Mouse (Mus musculus) forebrain, embryonic 11.5 days (tissue): ENCODE measurements at regions not wholly inside any gene's neighbourhood (a gene's known extent, or its start where the extent isn't known, plus 50 kb on each side); places are given as distances from the start of the nearest gene placed in this dataset.

Source experiments
- ATAC-seq: fragments of 200-750 bp; cut with Nextera tagmentation; replicated peaks from 2 replicates; pipeline ENCODE4 v1.8.0; 2017; ENCODE audit warnings: moderate TSS enrichment; ENCODE audit not compliant: low FRiP score
- DNase-seq: peaks from one replicate; pipeline ENCODE4 v3.0.0-alpha.2; 2017; ENCODE audit warnings: low spot score
- H3K27ac ChIP-seq: fragments of 300-500 bp; sonication (generic); 2 replicates; pipeline ENCODE4 v1.5.1; 2014; ENCODE audit warnings: low read depth, low read length
- H3K27me3 ChIP-seq: fragments of 300-500 bp; sonication (generic); 2 replicates; pipeline ENCODE4 v1.6.1; 2014; ENCODE audit warnings: mild to moderate bottlenecking, low read length, mixed read lengths; ENCODE audit not compliant: control insufficient read depth, insufficient read depth
- H3K36me3 ChIP-seq: fragments of 300-500 bp; sonication (generic); 2 replicates; pipeline ENCODE4 v1.6.1; 2014; ENCODE audit warnings: mild to moderate bottlenecking, low read length, moderate library complexity, mixed read lengths; ENCODE audit not compliant: control insufficient read depth, insufficient read depth
- H3K4me1 ChIP-seq: fragments of 300-500 bp; sonication (generic); replicated peaks from 2 replicates; pipeline ENCODE4 v1.6.1; 2014; ENCODE audit warnings: low read length, mixed read lengths; ENCODE audit not compliant: control insufficient read depth, insufficient read depth
- H3K4me2 ChIP-seq: fragments of 300-500 bp; sonication (generic); 2 replicates; pipeline ENCODE4 v1.6.1; 2014; ENCODE audit warnings: low read depth, mild to moderate bottlenecking, low read length, moderate library complexity, mixed read lengths; ENCODE audit not compliant: severe bottlenecking
- H3K4me3 ChIP-seq: fragments of 300-500 bp; sonication (generic); 2 replicates; pipeline ENCODE4 v1.5.1; 2014; ENCODE audit warnings: low read depth, low read length
- H3K9ac ChIP-seq: fragments of 300-500 bp; sonication (generic); 2 replicates; pipeline ENCODE4 v1.6.1; 2014; ENCODE audit warnings: low read length
- H3K9me3 ChIP-seq: fragments of 300-500 bp; sonication (generic); 2 replicates; pipeline ENCODE4 v1.6.1; 2016; ENCODE audit warnings: low read length, mixed read lengths; ENCODE audit not compliant: control insufficient read depth
- WGBS: fragments of 180-500 bp; shearing (Covaris S2); extraction: QIAGEN DNeasy Blood & Tissue Kit; methylation state at CpG from one replicate; pipeline ENCODE4 v1.1.7; 2014; 5-methylcytosine and 5-hydroxymethylcytosine counted together

- ATAC-seq (no peak), DNase-seq (no peak)
- no peak overlapping the region for H3K27ac ChIP-seq
- H3K4me3 ChIP-seq, result no peak overlapping the region
- H3K9ac ChIP-seq, result no peak overlapping the region
- H3K4me1 ChIP-seq, result 0 out of 2 replicates have a peak, but pooled peaks cover 2% of the 10 kb centered on the region
- 74% methylated on average over 9 of the region's 9 CpGs for WGBS
- H3K36me3 ChIP-seq, result no peaks in the 10 kb centered on the region
- H3K9me3 ChIP-seq, result no peaks in the 10 kb centered on the region
- no peaks in the 10 kb centered on the region for H3K27me3 ChIP-seq
- no peak overlapping the region for H3K4me2 ChIP-seq
Observed at GRCm38 (mm10) chr8:126682817-126683554, 89.2 kb upstream of the Irf2bp2 start.

- 0 out of 2 replicates have a peak, but pooled peaks cover 2% of the 10 kb centered on the region for H3K4me1 ChIP-seq
- no peak overlapping the region for H3K9ac ChIP-seq
- 29% methylated on average over 6 of the region's 6 CpGs for WGBS
- H3K36me3 ChIP-seq, result no peaks in the 10 kb centered on the region
- DNase-seq (no peak), ATAC-seq (no peak)
- no peaks in the 10 kb centered on the region for H3K27me3 ChIP-seq
- no peak overlapping the region for H3K4me3 ChIP-seq
- H3K27ac ChIP-seq, result no peak overlapping the region
- no peaks in the 10 kb centered on the region for H3K9me3 ChIP-seq
- no peak overlapping the region for H3K4me2 ChIP-seq
Observed at GRCm38 (mm10) chr8:126681948-126682651, 88.3 kb upstream of the Irf2bp2 start.

- Histone ChIP-seq H3K4me1 (0 out of 2 replicates have a peak, but pooled peaks cover 2% of the 10 kb centered on the region), H3K9ac (no peak overlapping the region), H3K27me3 (no peaks in the 10 kb centered on the region), H3K4me3 (no peak overlapping the region), H3K36me3 (no peaks in the 10 kb centered on the region), H3K4me2 (no peak overlapping the region), H3K27ac (no peak overlapping the region), H3K9me3 (no peaks in the 10 kb centered on the region)
- no peak for DNase-seq
- ATAC-seq, result no peak
- WGBS, result 75% methylated on average over 13 of the region's 13 CpGs
Observed at GRCm38 (mm10) chr8:126678004-126678751, 84.4 kb upstream of the Irf2bp2 start.

- Histone ChIP-seq H3K27me3 (no peaks in the 10 kb centered on the region), H3K9me3 (no peaks in the 10 kb centered on the region), H3K4me2 (no peak overlapping the region), H3K4me1 (0 out of 2 replicates have a peak, but pooled peaks cover 2% of the 10 kb centered on the region), H3K4me3 (no peak overlapping the region), H3K36me3 (no peaks in the 10 kb centered on the region), H3K9ac (no peak overlapping the region), H3K27ac (no peak overlapping the region)
- WGBS, result 91% methylated on average over 2 of the region's 2 CpGs
- ATAC-seq (no peak), DNase-seq (no peak)
Observed at GRCm38 (mm10) chr8:126675153-126675552, 81.4 kb upstream of the Irf2bp2 start.

- Histone ChIP-seq H3K4me3 (no peak overlapping the region), H3K9me3 (no peaks in the 10 kb centered on the region), H3K4me2 (no peak overlapping the region), H3K27ac (no peak overlapping the region), H3K4me1 (peaks cover 4% of the 10 kb centered on the region; the same call in 1 of the 2 replicates), H3K9ac (no peak overlapping the region), H3K27me3 (no peaks in the 10 kb centered on the region), H3K36me3 (no peaks in the 10 kb centered on the region)
- ATAC-seq (no peak), DNase-seq (no peak)
- WGBS, result 86% methylated on average over 9 of the region's 9 CpGs
Observed at GRCm38 (mm10) chr8:126673038-126673740, 79.4 kb upstream of the Irf2bp2 start.

GRCm38 (mm10) chr8:126671594-126671993, 77.8 kb upstream of the Irf2bp2 start:
- WGBS, result 90% methylated on average over 11 of the region's 11 CpGs
- ATAC-seq, result no peak
- H3K9me3 ChIP-seq, result no peaks in the 10 kb centered on the region

GRCm38 (mm10) chr8:126669919-126670318, 76.1 kb upstream of the Irf2bp2 start:
- DNase-seq (no peak), ATAC-seq (no peak)
- Histone ChIP-seq H3K4me2 (no peak overlapping the region), H3K27me3 (no peaks in the 10 kb centered on the region), H3K9ac (no peak overlapping the region), H3K36me3 (no peaks in the 10 kb centered on the region), H3K27ac (no peak overlapping the region), H3K9me3 (no peaks in the 10 kb centered on the region), H3K4me3 (no peak overlapping the region), H3K4me1 (peaks cover 27% of the 10 kb centered on the region)
- WGBS, result 95% methylated on average over 9 of the region's 9 CpGs

More at GRCm38 (mm10) chr8:126671594-126671993, 77.8 kb upstream of the Irf2bp2 start:
- Histone ChIP-seq H3K4me1 (peaks cover 18% of the 10 kb centered on the region), H3K4me3 (no peak overlapping the region), H3K27ac (no peak overlapping the region), H3K27me3 (no peaks in the 10 kb centered on the region), H3K9ac (no peak overlapping the region), H3K4me2 (no peak overlapping the region), H3K36me3 (no peaks in the 10 kb centered on the region)
- no peak for DNase-seq

GRCm38 (mm10) chr8:126669154-126669553, 75.4 kb upstream of the Irf2bp2 start:
- Histone ChIP-seq H3K27me3 (no peaks in the 10 kb centered on the region), H3K9ac (no peak overlapping the region), H3K36me3 (no peaks in the 10 kb centered on the region), H3K4me1 (peaks cover 29% of the 10 kb centered on the region), H3K4me3 (no peak overlapping the region), H3K27ac (no peak overlapping the region), H3K4me2 (no peak overlapping the region), H3K9me3 (no peaks in the 10 kb centered on the region)
- 69% methylated on average over 6 of the region's 6 CpGs for WGBS
- ATAC-seq (no peak), DNase-seq (no peak)
